ENCODE assay signal across 20 mouse cellular contexts in genomic region chr6:115955664-115956063, GRCm38 (mm10). TPM values are rescaled to one million over a fixed set of nuclear protein-coding genes. Genes with fewer than 3 reads are reported as not detected.
"Had no signal": no experiment of that assay in that cellular context is flagged by ENCODE, and none has a peak within 500 bp of the region (broad histone marks: within the 10 kb centered on the region; RNA-seq: fewer than 3 reads in every experiment).

No protein-coding gene starts in this region.

- H3K36me3 ChIP-seq: limb, embryonic 13.5 days; liver, embryonic 15.5 days; neural tube, embryonic 12.5 days; neural tube, embryonic 15.5 days; stomach, embryonic 15.5 days had no signal

- H3K9me3 ChIP-seq: limb, embryonic 13.5 days; liver, embryonic 12.5 days; liver, embryonic 15.5 days; neural tube, embryonic 12.5 days; neural tube, embryonic 15.5 days; stomach, embryonic 15.5 days had no signal

- H3K27ac ChIP-seq: limb, embryonic 13.5 days; liver, embryonic 12.5 days; liver, embryonic 15.5 days; neural tube, embryonic 12.5 days; neural tube, embryonic 15.5 days had no signal

- H3K9ac ChIP-seq: limb, embryonic 13.5 days; liver, embryonic 12.5 days; liver, embryonic 15.5 days; neural tube, embryonic 12.5 days; neural tube, embryonic 15.5 days; stomach, embryonic 15.5 days had no signal

- H3K4me3 ChIP-seq: limb, embryonic 13.5 days; liver, embryonic 12.5 days; liver, embryonic 15.5 days; neural tube, embryonic 12.5 days; neural tube, embryonic 15.5 days; stomach, embryonic 15.5 days had no signal

- DNase-seq: kidney, adult 9 months; kidney, postnatal 14 days; left cerebral cortex, postnatal 4 days; liver; lung, adult 2 months; lung, postnatal 14 days; lung, postnatal 4 days; midbrain, embryonic 14.5 days; right cerebral cortex, postnatal 25 days; spleen, adult 18-20 months; thymus, postnatal 25 days had no signal

- H3K27me3 ChIP-seq: limb, embryonic 13.5 days; liver, embryonic 12.5 days; liver, embryonic 15.5 days; neural tube, embryonic 12.5 days; neural tube, embryonic 15.5 days; stomach, embryonic 15.5 days had no signal

- H3K4me2 ChIP-seq: limb, embryonic 13.5 days; liver, embryonic 12.5 days; liver, embryonic 15.5 days; midbrain, embryonic 11.5 days; neural tube, embryonic 12.5 days; neural tube, embryonic 15.5 days had no signal

- ATAC-seq: liver, embryonic 12.5 days had no signal

RNA-seq across cellular contexts. Expression of gene H1foo, which starts 10.9 kb away (rescaled TPM):
- polyA plus RNA-seq: kidney, embryonic 16.5 days; limb, embryonic 13.5 days; liver, embryonic 12.5 days; liver, embryonic 15.5 days; lung, adult 2 months; midbrain, embryonic 11.5 days; midbrain, embryonic 14.5 days; midbrain, postnatal 0 days; neural tube, embryonic 12.5 days; neural tube, embryonic 15.5 days; stomach, embryonic 15.5 days had no signal

RNA-seq across cellular contexts. Expression of gene Rho, which starts 24.1 kb away (rescaled TPM):
- polyA plus RNA-seq: liver, embryonic 12.5 days; liver, embryonic 15.5 days; midbrain, embryonic 11.5 days had no signal
